Mouse (Mus musculus) CH12.LX (cell line): ENCODE measurements around the gene Rftn2. TPM values are rescaled to one million over a fixed set of nuclear protein-coding genes. Genes with fewer than 3 reads are reported as not detected.
A peak's percentile ranks its signal among the peaks of the same experiment; 100 is the strongest.

Experiments used
- DNase-seq: peaks from one replicate; pipeline ENCODE4 v3.0.0-alpha.2; 2013; ENCODE audit errors: extremely low read depth
- H3K27ac ChIP-seq: 2 replicates; pipeline ENCODE4 v1.5.1; 2012; ENCODE audit warnings: low read depth, mild to moderate bottlenecking, control low read depth, moderate library complexity; ENCODE audit not compliant: insufficient read depth
- H3K27me3 ChIP-seq: replicated peaks from 2 replicates; pipeline ENCODE3; 2012; ENCODE audit warnings: inconsistent platforms
- H3K36me3 ChIP-seq, 2 experiments: replicated peaks in 1 of 2; 2 replicates each; pipeline versions ENCODE3 to v1.6.1; 2012; ENCODE audit warnings: inconsistent platforms in 1 of 2, low read length in 1 of 2, mild to moderate bottlenecking in 1 of 2, mixed read lengths in 1 of 2, moderate library complexity in 1 of 2; ENCODE audit not compliant: control insufficient read depth in 1 of 2, insufficient read depth in 1 of 2
- H3K4me1 ChIP-seq, 2 experiments: 2 replicates each; pipeline ENCODE4 v1.6.1; 2012; ENCODE audit warnings: inconsistent platforms in 1 of 2, moderate library complexity in 1 of 2; ENCODE audit not compliant: insufficient read depth in 2 of 2, control insufficient read depth in 1 of 2
- H3K4me2 ChIP-seq: 2 replicates; pipeline ENCODE4 v1.6.1; 2012; ENCODE audit warnings: low read depth, mild to moderate bottlenecking, control low read depth; ENCODE audit not compliant: poor library complexity, insufficient read depth, severe bottlenecking
- H3K4me3 ChIP-seq, 3 experiments: fragments of 150-350 bp in 1 of 3; sonication (generic) in 1 of 3; replicated peaks in 1 of 3; 2 replicates each; pipeline versions ENCODE3 to v1.5.1; 2011 to 2012; ENCODE audit warnings: low read depth in 2 of 3, low read length in 2 of 3, mild to moderate bottlenecking in 2 of 3, moderate library complexity in 2 of 3, control low read depth in 1 of 3, improper control_type of control experiment in 1 of 3, inconsistent platforms in 1 of 3, mixed read lengths in 1 of 3; ENCODE audit not compliant: poor library complexity in 1 of 3
- H3K79me2 ChIP-seq: replicated peaks from 2 replicates; pipeline ENCODE4 v1.6.1; 2012; ENCODE audit warnings: mild to moderate bottlenecking, moderate library complexity; ENCODE audit not compliant: control insufficient read depth, poor library complexity, insufficient read depth, severe bottlenecking; ENCODE audit errors: extremely low read depth
- H3K9ac ChIP-seq: 2 replicates; pipeline ENCODE4 v1.6.1; 2012; ENCODE audit warnings: low read depth, mild to moderate bottlenecking, control low read depth, moderate library complexity; ENCODE audit not compliant: insufficient read depth
- H3K9me3 ChIP-seq: replicated peaks from 2 replicates; pipeline ENCODE3; 2012; ENCODE audit warnings: low read length, inconsistent platforms, mixed read lengths
- BHLHE40 ChIP-seq: IDR thresholded peaks from 2 replicates; pipeline ENCODE4 v1.6.1; 2011; ENCODE audit warnings: mild to moderate bottlenecking, low read depth, low read length, improper control_type of control experiment
- CHD2 ChIP-seq: IDR thresholded peaks from 2 replicates; pipeline ENCODE4 v1.6.1; 2011; ENCODE audit warnings: low read length, improper control_type of control experiment
- CTCF ChIP-seq, 2 experiments: IDR thresholded peaks in 1 of 2; conservative IDR thresholded peaks in 1 of 2; 2 replicates each; pipeline ENCODE4 v1.5.1; 2011 to 2012; ENCODE audit warnings: low read depth in 2 of 2, low read length in 2 of 2, improper control_type of control experiment in 1 of 2, inconsistent platforms in 1 of 2, mild to moderate bottlenecking in 1 of 2, moderate library complexity in 1 of 2
- E2F4 ChIP-seq: IDR thresholded peaks from 2 replicates; pipeline ENCODE4 v1.6.1; 2011; ENCODE audit warnings: low read depth, low read length, improper control_type of control experiment; ENCODE audit not compliant: insufficient replicate concordance
- ELF1 ChIP-seq: IDR thresholded peaks from 2 replicates; pipeline ENCODE4 v1.6.1; 2014; ENCODE audit warnings: low read depth, mild to moderate bottlenecking, inconsistent platforms, low read length, improper control_type of control experiment
- ETS1 ChIP-seq: conservative IDR thresholded peaks from 2 replicates; pipeline ENCODE4 v1.6.1; 2012; ENCODE audit warnings: low read depth, mild to moderate bottlenecking, inconsistent platforms, low read length, improper control_type of control experiment, moderate library complexity
- GABPA ChIP-seq: IDR thresholded peaks from 2 replicates; pipeline ENCODE4 v1.6.1; 2012; ENCODE audit warnings: low read depth, low read length, improper control_type of control experiment, inconsistent platforms; ENCODE audit not compliant: insufficient replicate concordance
- HCFC1 ChIP-seq: IDR thresholded peaks from 2 replicates; pipeline ENCODE4 v1.6.1; 2012; ENCODE audit warnings: low read depth, mild to moderate bottlenecking, inconsistent platforms, low read length, improper control_type of control experiment
- IRF4 ChIP-seq: IDR thresholded peaks from 2 replicates; pipeline ENCODE4 v1.6.1; 2014; ENCODE audit warnings: low read depth, mild to moderate bottlenecking, inconsistent platforms, low read length, improper control_type of control experiment
- JUN ChIP-seq: IDR thresholded peaks from 2 replicates; pipeline ENCODE4 v1.6.1; 2011; ENCODE audit warnings: low read depth, mild to moderate bottlenecking, low read length, improper control_type of control experiment, moderate library complexity; ENCODE audit not compliant: insufficient read depth
- KAT2A ChIP-seq: IDR thresholded peaks from 2 replicates; pipeline ENCODE4 v1.6.1; 2012; ENCODE audit warnings: low read length, improper control_type of control experiment, inconsistent platforms; ENCODE audit not compliant: insufficient replicate concordance
- MYC ChIP-seq: IDR thresholded peaks from 2 replicates; pipeline ENCODE4 v1.6.1; 2011; ENCODE audit warnings: low read depth, mild to moderate bottlenecking, improper control_type of control experiment, low read length
- NELFE ChIP-seq: IDR thresholded peaks from 2 replicates; pipeline ENCODE4 v1.6.1; 2011; ENCODE audit warnings: low read depth, low read length, improper control_type of control experiment
- NRF1 ChIP-seq: IDR thresholded peaks from 2 replicates; pipeline ENCODE4 v1.6.1; 2014; ENCODE audit warnings: low read depth, mild to moderate bottlenecking, inconsistent platforms, low read length, improper control_type of control experiment, moderate library complexity
- PAX5 ChIP-seq: IDR thresholded peaks from 2 replicates; pipeline ENCODE4 v1.6.1; 2012; ENCODE audit warnings: low read length, inconsistent platforms, mixed read lengths
- POLR2A ChIP-seq: IDR thresholded peaks from 2 replicates; pipeline ENCODE4 v1.6.1; 2011; ENCODE audit warnings: low read depth, mild to moderate bottlenecking, improper control_type of control experiment, low read length
- POLR2AphosphoS2 ChIP-seq: IDR thresholded peaks from 2 replicates; pipeline ENCODE4 v1.6.1; 2011; ENCODE audit warnings: low read depth, low read length, improper control_type of control experiment
- RAD21 ChIP-seq: IDR thresholded peaks from 2 replicates; pipeline ENCODE4 v1.6.1; 2011; ENCODE audit warnings: low read depth, mild to moderate bottlenecking, low read length, improper control_type of control experiment, moderate library complexity
- RCOR1 ChIP-seq: conservative IDR thresholded peaks from 2 replicates; pipeline ENCODE4 v1.6.1; 2012; ENCODE audit warnings: low read depth, mild to moderate bottlenecking, inconsistent platforms, low read length, improper control_type of control experiment
- SIN3A ChIP-seq: IDR thresholded peaks from 2 replicates; pipeline ENCODE4 v1.6.1; 2012; ENCODE audit warnings: low read length, improper control_type of control experiment, inconsistent platforms
- SMC3 ChIP-seq: IDR thresholded peaks from 2 replicates; pipeline ENCODE4 v1.6.1; 2011; ENCODE audit warnings: low read depth, low read length, improper control_type of control experiment
- TCF12 ChIP-seq: IDR thresholded peaks from 2 replicates; pipeline ENCODE4 v1.6.1; 2014; ENCODE audit warnings: low read depth, mild to moderate bottlenecking, inconsistent platforms, low read length, improper control_type of control experiment
- UBTF ChIP-seq: IDR thresholded peaks from 2 replicates; pipeline ENCODE4 v1.6.1; 2012; ENCODE audit warnings: low read depth, mild to moderate bottlenecking, inconsistent platforms, low read length, improper control_type of control experiment, moderate library complexity
- USF2 ChIP-seq: conservative IDR thresholded peaks from 2 replicates; pipeline ENCODE4 v1.6.1; 2011; ENCODE audit warnings: low read depth, low read length, improper control_type of control experiment
- ZC3H11A ChIP-seq: IDR thresholded peaks from 2 replicates; pipeline ENCODE4 v1.6.1; 2012; ENCODE audit warnings: low read depth, mild to moderate bottlenecking, inconsistent platforms, low read length, improper control_type of control experiment
- ZKSCAN1 ChIP-seq: IDR thresholded peaks from 2 replicates; pipeline ENCODE4 v1.6.1; 2012; ENCODE audit warnings: low read depth, inconsistent platforms, low read length, improper control_type of control experiment, borderline replicate concordance
- ZMIZ1 ChIP-seq: IDR thresholded peaks from 2 replicates; pipeline ENCODE4 v1.6.1; 2012; ENCODE audit warnings: low read depth, mild to moderate bottlenecking, inconsistent platforms, low read length, improper control_type of control experiment
- ZNF384 ChIP-seq: IDR thresholded peaks from 2 replicates; pipeline ENCODE4 v1.6.1; 2012; ENCODE audit warnings: low read depth, low read length, improper control_type of control experiment, inconsistent platforms
- dilution Hi-C: fragments of 300-500 bp; cut with MboI; formaldehyde crosslinking; loops from 2 replicates; pipeline ENCODE4 v1.14.3; 2020; ENCODE audit warnings: low sequenced_read_pairs; ENCODE audit not compliant: extremely low pct_unique_long_range_greater_than_20kb, extremely low pct_ligation_motif_present
- in situ Hi-C: fragments of 300-500 bp; cut with MboI; formaldehyde crosslinking; loops from 3 replicates; pipeline ENCODE4 v1.14.3; 2019; ENCODE audit warnings: low sequenced_read_pairs, low pct_ligation_motif_present, low pct_unique_long_range_greater_than_20kb, mixed read lengths
- polyA plus RNA-seq: library from polyadenylated mRNA; unstranded; fragments of >175 nt; gene quantifications from 2 replicates; pipeline ENCODE4 v1.2.1, GENCODE M21; 2012; ENCODE audit warnings: low read depth; ENCODE audit not compliant: insufficient read length
- total RNA-seq, 2 experiments: library from RNA; depleted of rRNA; stranded (reverse); fragments of 300-350 nt in 1 of 2; fragments of >200 nt in 1 of 2; gene quantifications; 2 replicates each; pipeline ENCODE4 v1.2.3; 2012 to 2014

Gene Rftn2
- total and polyA plus RNA-seq, 3 experiments, result 0.91 to 1.4 (median 1.1) TPM

DNA sequence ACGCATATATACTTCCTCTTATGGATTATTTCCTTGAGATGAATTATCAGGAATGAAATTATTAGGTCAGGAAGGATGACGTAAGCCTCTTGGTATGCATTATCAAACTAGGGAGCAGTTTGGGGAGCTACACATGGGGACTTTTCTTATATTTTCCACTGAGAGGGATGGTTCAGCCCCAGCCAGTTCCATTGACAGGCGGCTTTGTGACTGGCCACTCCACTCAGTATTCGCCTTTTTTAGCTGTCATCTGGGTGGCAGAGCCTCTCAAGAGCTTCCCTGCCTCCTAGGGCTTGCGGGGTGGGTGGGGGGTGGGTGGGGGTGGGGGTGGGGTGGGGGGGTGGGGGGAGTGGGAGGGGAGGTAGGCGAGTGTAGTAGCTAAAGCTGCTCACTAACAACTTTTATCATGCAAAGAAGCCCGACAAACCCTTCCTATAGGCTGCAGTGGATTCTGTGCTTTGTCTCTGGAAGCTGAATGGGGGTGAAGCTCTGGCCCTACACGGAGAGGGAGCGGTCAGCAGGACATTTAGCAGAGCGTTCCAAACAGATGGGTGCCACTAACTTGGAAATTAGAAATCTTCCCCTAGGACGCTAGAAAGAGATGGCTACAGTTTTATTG, 39.9 kb downstream of the Rftn2 start:
- H3K36me3 ChIP-seq, result no peaks in the 10 kb centered on the region
- H3K4me2 ChIP-seq, result no peak overlapping the region
- no peak for TF ChIP-seq JUN
- no peak for TF ChIP-seq ZC3H11A
- TF ChIP-seq CHD2, result no peak
- no peak for TF ChIP-seq ZMIZ1
- no peak for TF ChIP-seq GABPA
- no peak for TF ChIP-seq HCFC1
- no peak for TF ChIP-seq IRF4
- TF ChIP-seq USF2, result no peak
- no peak for TF ChIP-seq ZKSCAN1
- TF ChIP-seq NRF1, result no peak
- no peak for TF ChIP-seq ZNF384
- no peak for TF ChIP-seq ETS1
- no peak for TF ChIP-seq POLR2A
- no peak for TF ChIP-seq RCOR1
- TF ChIP-seq PAX5, result no peak
- TF ChIP-seq MYC, result no peak
- TF ChIP-seq SMC3, result no peak
- no peak for TF ChIP-seq POLR2AphosphoS2
- TF ChIP-seq E2F4, result no peak
- TF ChIP-seq BHLHE40, result no peak
- H3K4me3 ChIP-seq, result no peak overlapping the region
- H3K4me1 ChIP-seq, result no peaks in the 10 kb centered on the region
- in situ Hi-C loops (no loop called here), dilution Hi-C loops (no loop called here)
- H3K9me3 ChIP-seq, result no peaks in the 10 kb centered on the region
- no peak overlapping the region for H3K9ac ChIP-seq
- no peak for DNase-seq
- H3K27me3 ChIP-seq, result no peaks in the 10 kb centered on the region
- no peak overlapping the region for H3K27ac ChIP-seq
- no peaks in the 10 kb centered on the region for H3K79me2 ChIP-seq

DNA sequence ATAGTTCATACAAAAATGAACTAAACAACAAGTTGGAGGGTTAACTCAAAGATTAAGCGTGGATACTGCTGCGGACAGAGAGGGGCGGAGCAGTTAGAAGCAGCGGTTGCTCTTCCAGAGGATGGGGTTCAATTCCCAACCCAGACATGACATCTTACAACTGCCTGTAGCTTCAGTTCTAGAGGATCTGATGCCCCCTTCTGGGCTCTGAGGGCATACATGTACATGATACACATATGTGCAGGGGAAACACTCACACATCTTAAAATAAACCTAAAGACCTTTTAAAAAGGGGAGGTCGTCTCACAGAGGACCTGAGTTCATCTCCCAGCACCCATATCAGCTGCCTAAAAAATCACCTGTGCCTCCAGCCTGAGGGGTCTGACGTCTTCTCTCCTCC, 40.9 kb downstream of the Rftn2 start:
- Histone ChIP-seq H3K27me3 (no peaks in the 10 kb centered on the region), H3K36me3 (no peaks in the 10 kb centered on the region), H3K79me2 (no peaks in the 10 kb centered on the region), H3K4me2 (no peak overlapping the region), H3K9me3 (no peaks in the 10 kb centered on the region), H3K27ac (no peak overlapping the region), H3K4me3 (no peak overlapping the region), H3K9ac (no peak overlapping the region), H3K4me1 (no peaks in the 10 kb centered on the region)
- TF ChIP-seq SIN3A (no peak), ELF1 (no peak), TCF12 (no peak), PAX5 (no peak), USF2 (no peak), UBTF (no peak), KAT2A (no peak), POLR2A (no peak), RCOR1 (no peak), RAD21 (peak; percentile 50), NELFE (no peak), SMC3 (peak; percentile 28), CTCF (conservative IDR thresholded peaks at IDR 0.05 in 1 of 2, IDR thresholded peaks at IDR 0.05 in 1 of 2; ENCODE audit: low read depth in 2 of 2, low read length in 2 of 2) (peak in 1 of 2 experiments; percentile 61; a peak in 2 of 4 replicates)
- DNase-seq, result peak; percentile 30
- dilution Hi-C loops, result no loop called here
- in situ Hi-C loops, result no loop called here
